Mouse (Mus musculus) hindbrain, embryonic 13.5 days (tissue): ENCODE measurements around the gene Mrpl47. TPM values are rescaled to one million over a fixed set of nuclear protein-coding genes. Genes with fewer than 3 reads are reported as not detected.
"Not testable (repeated sequence)": the region's sequence is repeated elsewhere in the genome, so short reads cannot be mapped to it uniquely, and the experiment has no call there.

Experiments
- ATAC-seq: fragments of 200-750 bp; cut with Nextera tagmentation; 2 replicates; pipeline ENCODE4 v1.8.0; 2017; ENCODE audit warnings: moderate TSS enrichment; ENCODE audit not compliant: low FRiP score
- H3K27ac ChIP-seq: fragments of 300-500 bp; sonication (generic); 2 replicates; pipeline ENCODE4 v1.5.1; 2015; ENCODE audit warnings: inconsistent platforms, mild to moderate bottlenecking, moderate library complexity
- H3K27me3 ChIP-seq: fragments of 300-500 bp; sonication (generic); 2 replicates; pipeline ENCODE4 v1.6.1; 2015; ENCODE audit warnings: mild to moderate bottlenecking, inconsistent platforms
- H3K36me3 ChIP-seq: fragments of 300-500 bp; sonication (generic); 2 replicates; pipeline ENCODE4 v1.6.1; 2015; ENCODE audit warnings: mild to moderate bottlenecking, inconsistent platforms
- H3K4me1 ChIP-seq: fragments of 300-500 bp; sonication (generic); replicated peaks from 2 replicates; pipeline ENCODE4 v1.6.1; 2015; ENCODE audit warnings: inconsistent platforms
- H3K4me2 ChIP-seq: fragments of 300-500 bp; sonication (generic); 2 replicates; pipeline ENCODE4 v1.6.1; 2015; ENCODE audit warnings: inconsistent platforms, mild to moderate bottlenecking, moderate library complexity
- H3K4me3 ChIP-seq: fragments of 300-500 bp; sonication (generic); 2 replicates; pipeline ENCODE4 v1.5.1; 2015; ENCODE audit warnings: mild to moderate bottlenecking, inconsistent platforms
- H3K9ac ChIP-seq: fragments of 300-500 bp; sonication (generic); 2 replicates; pipeline ENCODE4 v1.6.1; 2015; ENCODE audit warnings: mild to moderate bottlenecking, inconsistent platforms
- H3K9me3 ChIP-seq: fragments of 300-500 bp; sonication (generic); 2 replicates; pipeline ENCODE4 v1.6.1; 2016; ENCODE audit warnings: inconsistent platforms
- WGBS: fragments of 180-500 bp; shearing (Covaris S2); methylation state at CpG from one replicate; pipeline ENCODE4 v1.1.7; 2015; 5-methylcytosine and 5-hydroxymethylcytosine counted together
- polyA plus RNA-seq: library from polyadenylated mRNA; unstranded; fragments of >200 nt; fragmentation: Nextera tagmentation; extraction: Ambion mirVana; gene quantifications from 2 replicates; pipeline ENCODE4 v1.2.1, GENCODE M21; 2015

Gene Mrpl47
- polyA plus RNA-seq, 1 experiment from 2014 or later = 35.6 TPM

- not testable (repeated sequence) for H3K4me1 ChIP-seq, H3K4me3 ChIP-seq, H3K9ac ChIP-seq, H3K27me3 ChIP-seq, ATAC-seq, H3K4me2 ChIP-seq, H3K27ac ChIP-seq, H3K9me3 ChIP-seq, H3K36me3 ChIP-seq
- WGBS = 95% methylated on average over 6 of the region's 6 CpGs
These were observed 33.4 kb downstream of the Mrpl47 start for GRCm38 (mm10) chr3:32704021-32704420.

DNA sequence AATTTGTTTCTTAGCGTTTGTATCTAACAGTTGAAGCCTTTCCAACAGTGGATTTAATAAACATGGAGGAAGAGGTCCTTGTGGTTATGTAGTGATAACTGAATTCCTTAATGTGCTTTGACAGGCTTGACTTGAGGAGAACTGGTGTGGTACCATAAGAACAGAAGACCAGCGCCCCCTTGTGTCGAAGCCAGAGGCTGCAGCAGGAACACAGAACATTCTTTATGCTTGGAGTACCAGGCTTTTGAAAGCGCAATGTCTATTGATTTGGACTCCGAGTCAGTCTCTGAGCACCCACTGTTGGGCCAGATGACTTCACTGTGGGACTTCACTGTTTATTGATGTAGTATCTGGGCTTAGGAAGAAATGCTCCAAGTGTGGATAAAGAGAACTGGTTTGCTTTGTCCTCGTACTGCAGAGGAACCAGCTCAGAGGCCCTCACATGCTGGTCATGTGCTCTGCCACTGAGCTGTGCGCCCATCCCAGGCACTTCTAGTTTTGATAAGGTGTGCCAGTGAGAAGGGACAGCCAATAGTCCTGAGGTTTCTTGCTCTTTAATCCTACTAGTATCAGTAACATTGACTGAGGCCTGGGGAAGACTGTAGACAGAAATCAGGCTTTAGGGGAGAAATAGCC lies 39.1 kb downstream of the Mrpl47 start:
- 32% methylated on average over 7 of the region's 7 CpGs for WGBS
- H3K4me3 ChIP-seq = no peak overlapping the region
- ATAC-seq = peak; percentile 57; the same call in 1 of the 2 replicates

DNA sequence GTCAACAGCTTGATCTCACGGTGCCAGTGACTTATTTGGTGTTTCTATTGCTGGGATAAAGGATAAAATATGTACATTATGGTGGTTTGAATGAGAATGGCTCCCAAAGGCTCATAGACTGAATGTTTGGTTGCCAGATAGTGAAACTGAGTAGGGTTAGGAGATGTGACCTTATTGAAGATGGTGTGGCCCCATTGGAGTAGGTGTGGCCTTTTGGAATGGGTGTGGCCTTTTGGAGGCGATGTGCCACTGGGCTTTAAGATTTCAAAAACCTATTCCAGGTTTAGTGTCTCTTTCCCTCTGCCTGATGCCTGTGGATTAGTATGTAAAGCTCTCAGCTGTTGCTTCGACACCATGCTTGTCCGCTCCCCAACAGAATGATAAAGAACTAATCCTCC lies 41.8 kb downstream of the Mrpl47 start:
- H3K9me3 ChIP-seq = no peaks in the 10 kb centered on the region
- H3K4me3 ChIP-seq = no peak overlapping the region
- H3K36me3 ChIP-seq = no peaks in the 10 kb centered on the region
- H3K9ac ChIP-seq = no peak overlapping the region
- H3K27ac ChIP-seq = no peak overlapping the region
- no peaks in the 10 kb centered on the region for H3K4me1 ChIP-seq
- no peak overlapping the region for H3K4me2 ChIP-seq
- no peaks in the 10 kb centered on the region for H3K27me3 ChIP-seq
- no peak for ATAC-seq
- WGBS = 90% methylated on average over 4 of the region's 4 CpGs

More for the DNA sequence above, 39.1 kb downstream of the Mrpl47 start:
- Histone ChIP-seq H3K9ac (no peak overlapping the region), H3K4me1 (no peaks in the 10 kb centered on the region), H3K9me3 (no peaks in the 10 kb centered on the region), H3K4me2 (no peak overlapping the region), H3K36me3 (no peaks in the 10 kb centered on the region), H3K27me3 (no peaks in the 10 kb centered on the region), H3K27ac (no peak overlapping the region)

- H3K9ac ChIP-seq = no peak overlapping the region
- no peaks in the 10 kb centered on the region for H3K4me1 ChIP-seq
- H3K4me2 ChIP-seq = no peak overlapping the region
- no peaks in the 10 kb centered on the region for H3K36me3 ChIP-seq
- no peak overlapping the region for H3K4me3 ChIP-seq
- no peaks in the 10 kb centered on the region for H3K27me3 ChIP-seq
- H3K9me3 ChIP-seq = no peaks in the 10 kb centered on the region
- no peak overlapping the region for H3K27ac ChIP-seq
- 82% methylated on average over 12 of the region's 12 CpGs for WGBS
- no peak for ATAC-seq
These were observed 42.4 kb downstream of the Mrpl47 start for GRCm38 (mm10) chr3:32694737-32695582.

DNA sequence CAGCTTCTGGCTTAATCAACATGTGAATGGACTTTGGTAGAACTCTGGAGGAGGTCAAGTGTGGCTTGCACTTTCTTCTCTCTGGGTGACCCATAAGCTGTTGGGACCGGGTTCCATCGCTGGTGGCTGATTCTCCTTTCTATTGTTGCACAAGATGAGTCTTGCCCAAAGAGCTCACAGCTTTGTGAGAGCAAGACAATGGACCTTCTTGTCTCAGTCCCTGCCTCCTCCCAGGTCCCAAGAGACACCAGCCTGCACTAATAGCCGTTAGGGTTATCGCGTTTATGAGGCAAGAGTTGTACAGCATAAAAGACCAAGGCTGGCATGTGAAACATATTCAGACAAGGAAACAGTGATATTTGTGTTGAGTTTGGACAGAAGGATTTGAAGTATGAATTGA lies 43.2 kb downstream of the Mrpl47 start:
- Histone ChIP-seq H3K4me2 (no peak overlapping the region), H3K36me3 (no peaks in the 10 kb centered on the region), H3K9ac (no peak overlapping the region), H3K27me3 (no peaks in the 10 kb centered on the region), H3K27ac (no peak overlapping the region), H3K4me3 (no peak overlapping the region), H3K4me1 (no peaks in the 10 kb centered on the region), H3K9me3 (no peaks in the 10 kb centered on the region)
- 51% methylated on average over 5 of the region's 5 CpGs for WGBS
- no peak for ATAC-seq

GRCm38 (mm10) chr3:32691841-32692240 lies 45.6 kb downstream of the Mrpl47 start:
- Histone ChIP-seq H3K4me3 (no peak overlapping the region), H3K27ac (no peak overlapping the region), H3K9ac (no peak overlapping the region), H3K4me1 (no peaks in the 10 kb centered on the region), H3K27me3 (no peaks in the 10 kb centered on the region), H3K9me3 (no peaks in the 10 kb centered on the region), H3K36me3 (no peaks in the 10 kb centered on the region), H3K4me2 (no peak overlapping the region)
- 84% methylated on average over 5 of the region's 5 CpGs for WGBS
- no peak for ATAC-seq

GRCm38 (mm10) chr3:32690901-32691300 lies 46.5 kb downstream of the Mrpl47 start:
- Histone ChIP-seq H3K27ac (no peak overlapping the region), H3K36me3 (no peaks in the 10 kb centered on the region), H3K9ac (no peak overlapping the region), H3K4me3 (no peak overlapping the region), H3K27me3 (no peaks in the 10 kb centered on the region), H3K9me3 (no peaks in the 10 kb centered on the region), H3K4me2 (no peak overlapping the region), H3K4me1 (no peaks in the 10 kb centered on the region)
- no peak for ATAC-seq
- WGBS = 56% methylated on average over 1 of the region's 1 CpGs

DNA sequence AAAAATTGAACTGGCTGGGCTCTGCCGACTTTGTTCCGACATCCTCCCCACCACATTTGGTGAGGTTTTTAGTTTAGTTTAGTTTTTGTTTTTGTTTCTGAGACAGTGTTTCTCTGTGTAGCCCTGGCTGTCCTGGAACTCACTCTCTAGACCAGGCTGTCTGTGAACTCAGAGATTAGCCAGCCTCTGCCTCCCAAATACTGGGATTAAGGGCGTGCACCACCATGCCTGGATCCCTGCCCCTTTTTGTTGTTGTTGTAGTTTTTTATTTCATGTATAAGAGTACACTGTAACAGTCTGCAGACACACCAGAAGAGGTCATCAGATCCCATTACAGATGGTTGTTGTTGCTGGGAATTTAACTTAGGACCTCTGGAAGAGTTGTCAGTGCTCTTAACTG lies 47.4 kb downstream of the Mrpl47 start:
- Histone ChIP-seq H3K9me3 (no peaks in the 10 kb centered on the region), H3K36me3 (no peaks in the 10 kb centered on the region), H3K4me3 (no peak overlapping the region), H3K4me2 (no peak overlapping the region), H3K9ac (no peak overlapping the region), H3K27ac (no peak overlapping the region), H3K27me3 (no peaks in the 10 kb centered on the region), H3K4me1 (no peaks in the 10 kb centered on the region)
- 88% methylated on average over 3 of the region's 3 CpGs for WGBS
- ATAC-seq = no peak

DNA sequence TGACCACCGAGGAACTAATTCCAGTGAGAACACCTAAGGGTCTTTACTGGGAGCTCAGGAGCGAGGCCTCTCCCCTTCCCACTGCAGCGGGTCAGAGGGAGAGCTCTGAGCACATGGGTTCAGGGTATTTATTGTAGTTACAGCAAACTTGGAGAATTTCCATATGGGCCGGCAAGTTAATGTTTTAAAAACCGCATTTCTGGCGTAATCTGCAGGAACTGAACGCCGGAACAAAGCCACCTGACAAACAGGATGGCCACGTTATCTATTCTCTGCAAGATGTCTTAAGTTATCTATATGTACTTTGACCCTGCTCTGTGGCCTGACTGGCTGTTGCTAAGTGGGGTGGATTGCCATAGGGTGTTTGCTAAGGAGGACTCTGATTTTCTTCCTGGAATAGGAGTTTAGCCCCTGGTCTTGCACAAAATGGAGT lies 47.8 kb downstream of the Mrpl47 start:
- Histone ChIP-seq H3K4me3 (no peak overlapping the region), H3K27me3 (no peaks in the 10 kb centered on the region), H3K9ac (no peak overlapping the region), H3K9me3 (no peaks in the 10 kb centered on the region), H3K27ac (no peak overlapping the region), H3K4me1 (no peaks in the 10 kb centered on the region), H3K36me3 (no peaks in the 10 kb centered on the region), H3K4me2 (no peak overlapping the region)
- 90% methylated on average over 9 of the region's 9 CpGs for WGBS
- no peak for ATAC-seq

- H3K36me3 ChIP-seq = no peaks in the 10 kb centered on the region
- no peaks in the 10 kb centered on the region for H3K27me3 ChIP-seq
- no peak overlapping the region for H3K4me3 ChIP-seq
- 75% methylated on average over 4 of the region's 4 CpGs for WGBS
- H3K9ac ChIP-seq = no peak overlapping the region
- H3K4me2 ChIP-seq = no peak overlapping the region
- no peaks in the 10 kb centered on the region for H3K4me1 ChIP-seq
- ATAC-seq = no peak
- no peak overlapping the region for H3K27ac ChIP-seq
- H3K9me3 ChIP-seq = no peaks in the 10 kb centered on the region
These were observed 50.2 kb downstream of the Mrpl47 start for GRCm38 (mm10) chr3:32687156-32687555.

GRCm38 (mm10) chr3:32686537-32686936 lies 50.9 kb downstream of the Mrpl47 start:
- no peak overlapping the region for H3K27ac ChIP-seq
- no peak overlapping the region for H3K4me3 ChIP-seq
- WGBS = 79% methylated on average over 1 of the region's 1 CpGs
- H3K27me3 ChIP-seq = no peaks in the 10 kb centered on the region
- H3K4me2 ChIP-seq = no peak overlapping the region
- ATAC-seq = no peak
- no peaks in the 10 kb centered on the region for H3K4me1 ChIP-seq
- no peaks in the 10 kb centered on the region for H3K9me3 ChIP-seq
- H3K9ac ChIP-seq = no peak overlapping the region
- no peaks in the 10 kb centered on the region for H3K36me3 ChIP-seq

DNA sequence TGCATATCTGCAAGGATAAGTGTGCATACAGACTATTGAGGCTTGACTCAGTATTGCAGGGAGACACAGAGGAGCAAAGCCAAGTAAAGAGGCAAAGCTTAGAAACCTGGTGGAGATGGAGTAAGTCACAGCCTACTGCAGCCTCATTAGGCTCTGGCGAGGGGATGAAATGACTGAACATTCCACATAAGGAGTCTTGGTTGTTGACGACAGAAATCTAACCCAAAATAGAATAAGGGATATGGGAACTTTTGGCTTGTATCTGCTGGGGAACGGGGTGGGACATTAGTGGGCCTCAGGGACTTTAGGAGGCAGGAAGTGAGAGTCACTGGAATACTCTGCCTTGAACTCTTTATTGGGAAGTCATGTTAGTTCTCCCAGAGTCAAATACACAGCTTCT lies 52.8 kb downstream of the Mrpl47 start:
- no peak overlapping the region for H3K4me2 ChIP-seq
- no peak overlapping the region for H3K27ac ChIP-seq
- no peaks in the 10 kb centered on the region for H3K27me3 ChIP-seq
- H3K9ac ChIP-seq = no peak overlapping the region
- H3K4me3 ChIP-seq = no peak overlapping the region
- ATAC-seq = no peak
- H3K9me3 ChIP-seq = no peaks in the 10 kb centered on the region
- H3K36me3 ChIP-seq = no peaks in the 10 kb centered on the region
- H3K4me1 ChIP-seq = no peaks in the 10 kb centered on the region
- WGBS = 85% methylated on average over 3 of the region's 3 CpGs
